Mouse (Mus musculus): ENCODE results near the gene Gpsm1. TPM values are rescaled to one million over a fixed set of nuclear protein-coding genes. Genes with fewer than 3 reads are reported as not detected.

Gene Gpsm1
- polyA plus RNA-seq, 2 experiments = 1.1 to 2.3 TPM

DNA sequence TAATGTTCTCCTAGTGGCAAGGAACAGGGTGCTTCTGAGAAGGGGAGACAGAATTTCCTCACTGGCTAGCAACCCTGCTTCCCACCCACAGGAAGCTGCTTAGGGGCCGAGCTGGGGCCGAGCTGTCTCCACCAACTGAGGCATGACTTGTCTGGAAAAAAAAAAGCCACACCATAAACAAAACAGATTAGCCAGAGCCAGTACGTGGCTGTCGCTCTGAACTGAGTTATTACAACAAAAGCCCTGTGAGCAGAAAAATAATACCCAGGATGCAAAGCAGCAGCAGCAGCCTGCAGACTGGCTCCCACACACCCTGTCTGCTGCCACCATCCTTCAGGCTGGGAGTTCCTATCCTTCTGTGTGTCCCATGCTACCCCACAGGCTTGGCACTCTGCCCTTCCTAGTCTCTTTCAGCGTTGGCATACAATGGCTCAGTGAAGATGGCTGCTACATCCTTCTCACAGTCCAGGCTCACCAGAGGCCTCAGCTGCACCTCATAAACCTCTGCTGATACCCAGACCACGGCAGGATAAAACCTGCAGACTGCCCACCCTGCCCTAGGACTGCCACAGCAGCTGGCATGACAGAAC, 18.6 kb upstream of the Gpsm1 start:
- TF ChIP-seq EP300 (IDR thresholded peaks at IDR 0.05; ENCODE audit: low read depth) (no peak), CTCF (IDR thresholded peaks at IDR 0.05; ENCODE audit: low read depth) (no peak)
- WGBS (ENCODE audit: insufficient replicate concordance) = 18% methylated on average over 6 of the region's 6 CpGs
- Histone ChIP-seq H3K9ac (replicated peaks) (no peak overlapping the region), H3K4me3 (ENCODE audit: insufficient read depth in 1 of 2, low read depth in 2 of 2, low read length in 2 of 2) (no peak overlapping the region), H3K36me3 (replicated peaks; ENCODE audit: control insufficient read depth, insufficient read depth, low read depth) (no peaks in the 10 kb centered on the region), H3K9me3 (ENCODE audit: control insufficient read depth, low read length) (no peaks in the 10 kb centered on the region), H3K27ac (no peak overlapping the region), H3K4me2 (ENCODE audit: low read depth) (no peak overlapping the region), H3K4me1 (replicated peaks; ENCODE audit: control insufficient read depth in 2 of 2, insufficient read depth in 2 of 2, low read length in 1 of 2) (peaks cover 0 to 3% of the 10 kb centered on the region in 2 experiments; a peak in 1 of 4 replicates), H3K27me3 (ENCODE audit: control insufficient read depth, insufficient read depth, low read length) (no peaks in the 10 kb centered on the region)
- DNase-seq (ENCODE audit: low read depth in 3 of 3, low spot score in 3 of 3) (no peak), ATAC-seq (ENCODE audit: insufficient read depth) (no peak)

- ATAC-seq (ENCODE audit: insufficient read depth) (peak; percentile 51; the same call in 1 of the 2 replicates), DNase-seq (ENCODE audit: low read depth in 3 of 3, low spot score in 3 of 3) (peak in 1 of 3 experiments; percentile 23)
- Histone ChIP-seq H3K4me1 (replicated peaks; ENCODE audit: control insufficient read depth in 2 of 2, insufficient read depth in 2 of 2, low read length in 1 of 2) (peaks cover 0 to 3% of the 10 kb centered on the region in 2 experiments; a peak in 1 of 4 replicates), H3K9me3 (ENCODE audit: control insufficient read depth, low read length) (no peaks in the 10 kb centered on the region), H3K4me2 (ENCODE audit: low read depth) (no peak overlapping the region), H3K36me3 (replicated peaks; ENCODE audit: control insufficient read depth, insufficient read depth, low read depth) (no peaks in the 10 kb centered on the region), H3K9ac (replicated peaks) (no peak overlapping the region), H3K4me3 (ENCODE audit: insufficient read depth in 1 of 2, low read depth in 2 of 2, low read length in 2 of 2) (no peak overlapping the region), H3K27me3 (ENCODE audit: control insufficient read depth, insufficient read depth, low read length) (no peaks in the 10 kb centered on the region), H3K27ac (no peak overlapping the region)
- 5% methylated on average over 10 of the region's 10 CpGs for WGBS (ENCODE audit: insufficient replicate concordance)
- TF ChIP-seq CTCF (IDR thresholded peaks at IDR 0.05; ENCODE audit: low read depth) = no peak
- no peak for TF ChIP-seq EP300 (IDR thresholded peaks at IDR 0.05; ENCODE audit: low read depth)
These were observed 17.0 kb upstream of the Gpsm1 start for GRCm38 (mm10) chr2:26298208-26298855.

- 31% methylated on average over 4 of the region's 4 CpGs for WGBS (ENCODE audit: insufficient replicate concordance)
- H3K27ac ChIP-seq = no peak overlapping the region
- H3K9me3 ChIP-seq (ENCODE audit: control insufficient read depth, low read length) = no peaks in the 10 kb centered on the region
- DNase-seq (ENCODE audit: low read depth in 3 of 3, low spot score in 3 of 3) (no peak), ATAC-seq (ENCODE audit: insufficient read depth) (no peak)
- H3K4me3 ChIP-seq (ENCODE audit: insufficient read depth in 1 of 2, low read depth in 2 of 2, low read length in 2 of 2) = no peak overlapping the region
- H3K27me3 ChIP-seq (ENCODE audit: control insufficient read depth, insufficient read depth, low read length) = no peaks in the 10 kb centered on the region
- no peak for TF ChIP-seq EP300 (IDR thresholded peaks at IDR 0.05; ENCODE audit: low read depth)
- no peak for TF ChIP-seq CTCF (IDR thresholded peaks at IDR 0.05; ENCODE audit: low read depth)
- H3K36me3 ChIP-seq (replicated peaks; ENCODE audit: control insufficient read depth, insufficient read depth, low read depth) = no peaks in the 10 kb centered on the region
- no peak overlapping the region for H3K4me2 ChIP-seq (ENCODE audit: low read depth)
- H3K4me1 ChIP-seq (replicated peaks; ENCODE audit: control insufficient read depth in 2 of 2, insufficient read depth in 2 of 2, low read length in 1 of 2) = peaks cover 0 to 3% of the 10 kb centered on the region in 2 experiments; a peak in 1 of 4 replicates
- no peak overlapping the region for H3K9ac ChIP-seq (replicated peaks)
These were observed 16.5 kb upstream of the Gpsm1 start for GRCm38 (mm10) chr2:26298856-26299230.

DNA sequence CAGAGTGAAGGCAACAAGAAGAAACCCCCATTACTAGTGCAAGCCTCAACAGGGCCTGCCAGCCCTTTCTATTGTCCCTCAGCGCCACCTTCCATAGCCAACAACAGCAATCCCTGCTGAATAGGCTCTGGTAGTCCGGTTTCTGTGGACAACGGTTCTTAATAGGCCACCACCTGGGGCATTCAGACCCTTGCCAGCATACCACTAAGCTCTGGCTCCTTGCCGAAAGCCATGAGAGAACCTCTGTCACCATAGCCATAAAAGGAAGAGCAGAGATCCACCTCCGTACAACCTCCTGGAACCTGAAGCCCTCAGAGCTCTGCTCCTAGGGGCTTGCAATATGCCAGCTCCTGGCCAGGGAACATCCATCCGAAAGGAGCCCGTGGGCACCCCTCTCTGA, 16.0 kb upstream of the Gpsm1 start:
- Histone ChIP-seq H3K27ac (no peak overlapping the region), H3K9ac (replicated peaks) (no peak overlapping the region), H3K27me3 (ENCODE audit: control insufficient read depth, insufficient read depth, low read length) (no peaks in the 10 kb centered on the region), H3K36me3 (replicated peaks; ENCODE audit: control insufficient read depth, insufficient read depth, low read depth) (no peaks in the 10 kb centered on the region), H3K9me3 (ENCODE audit: control insufficient read depth, low read length) (no peaks in the 10 kb centered on the region), H3K4me1 (replicated peaks; ENCODE audit: control insufficient read depth in 2 of 2, insufficient read depth in 2 of 2, low read length in 1 of 2) (peaks cover 0 to 3% of the 10 kb centered on the region in 2 experiments; a peak in 1 of 4 replicates), H3K4me3 (ENCODE audit: insufficient read depth in 1 of 2, low read depth in 2 of 2, low read length in 2 of 2) (no peak overlapping the region), H3K4me2 (ENCODE audit: low read depth) (no peak overlapping the region)
- no peak for ATAC-seq (ENCODE audit: insufficient read depth)
- 62% methylated on average over 7 of the region's 7 CpGs for WGBS (ENCODE audit: insufficient replicate concordance)
- DNase-seq (ENCODE audit: low read depth in 3 of 3, low spot score in 3 of 3) = no peak
- TF ChIP-seq CTCF (IDR thresholded peaks at IDR 0.05; ENCODE audit: low read depth) (no peak), EP300 (IDR thresholded peaks at IDR 0.05; ENCODE audit: low read depth) (no peak)

DNA sequence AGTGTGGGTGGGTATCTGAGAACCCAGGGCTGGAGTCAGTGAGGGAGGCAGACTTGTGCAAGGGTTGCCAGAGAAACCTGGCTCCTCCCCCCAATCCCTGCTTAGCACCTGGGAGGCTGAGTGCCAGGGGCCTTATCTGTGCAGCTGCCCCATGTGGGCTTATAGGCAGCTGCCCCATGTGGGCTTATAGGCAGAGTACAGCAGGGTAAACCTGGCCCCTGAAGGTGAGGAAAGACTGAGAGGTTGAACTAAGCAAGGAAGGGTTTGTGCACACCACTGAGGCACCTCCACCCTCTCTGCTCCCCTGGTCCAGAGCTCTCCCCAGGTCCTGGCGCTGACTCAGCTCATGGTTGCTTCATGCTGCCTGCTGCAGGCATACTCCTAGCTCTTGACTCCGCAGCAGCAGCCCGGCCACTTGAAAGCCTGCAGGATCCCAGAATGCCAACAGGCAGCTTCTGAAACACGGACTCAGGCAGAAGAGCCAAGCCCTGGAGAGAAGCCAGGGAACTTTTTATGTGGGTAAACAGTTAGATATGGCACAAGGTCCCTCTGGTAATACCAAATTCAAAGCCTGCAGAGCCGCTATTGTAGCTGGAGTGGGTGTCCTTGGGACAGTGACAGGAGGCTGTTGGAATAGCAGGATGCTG, 15.0 kb upstream of the Gpsm1 start:
- 45% methylated on average over 5 of the region's 5 CpGs for WGBS (ENCODE audit: insufficient replicate concordance)
- Histone ChIP-seq H3K27me3 (ENCODE audit: control insufficient read depth, insufficient read depth, low read length) (no peaks in the 10 kb centered on the region), H3K36me3 (replicated peaks; ENCODE audit: control insufficient read depth, insufficient read depth, low read depth) (no peaks in the 10 kb centered on the region), H3K4me2 (ENCODE audit: low read depth) (no peak overlapping the region), H3K4me1 (replicated peaks; ENCODE audit: control insufficient read depth in 2 of 2, insufficient read depth in 2 of 2, low read length in 1 of 2) (peaks cover 0 to 3% of the 10 kb centered on the region in 2 experiments; a peak in 1 of 4 replicates), H3K9me3 (ENCODE audit: control insufficient read depth, low read length) (no peaks in the 10 kb centered on the region), H3K4me3 (ENCODE audit: insufficient read depth in 1 of 2, low read depth in 2 of 2, low read length in 2 of 2) (no peak overlapping the region), H3K9ac (replicated peaks) (no peak overlapping the region), H3K27ac (no peak overlapping the region)
- ATAC-seq (ENCODE audit: insufficient read depth) (no peak), DNase-seq (ENCODE audit: low read depth in 3 of 3, low spot score in 3 of 3) (no peak)
- TF ChIP-seq EP300 (IDR thresholded peaks at IDR 0.05; ENCODE audit: low read depth) = no peak
- no peak for TF ChIP-seq CTCF (IDR thresholded peaks at IDR 0.05; ENCODE audit: low read depth)

All from liver, embryonic 14.5 days (tissue).